Mouse (Mus musculus) CD8-positive naive resting alpha-beta T cell, adult 2 months (primary cell): ENCODE data around the gene Cep350.

ENCODE experiments used
- DNase-seq, 2 experiments: peaks; one replicate each; pipeline ENCODE4 v3.0.0; 2022; ENCODE audit warnings: low read depth in 2 of 2, low spot score in 2 of 2

The Cep350 gene

GRCm38 (mm10) chr1:155973068-155973718, at the start of gene Cep350:
Gene Cep350, minus strand, starts transcription at chr1:155973255.
- peak; percentile 95 for DNase-seq

- no peak for DNase-seq
Observed at GRCm38 (mm10) chr1:156020402-156020801, 47.3 kb upstream of the Cep350 start.

GRCm38 (mm10) chr1:156019800-156020199, 46.7 kb upstream of the Cep350 start:
- DNase-seq: no peak

GRCm38 (mm10) chr1:156009003-156009402, 35.9 kb upstream of the Cep350 start:
- DNase-seq: no peak

GRCm38 (mm10) chr1:156005906-156006305, 32.9 kb upstream of the Cep350 start:
- DNase-seq: no peak

- DNase-seq: no peak
Observed at GRCm38 (mm10) chr1:156003201-156003935, 30.3 kb upstream of the Cep350 start.

- DNase-seq: no peak
Observed at GRCm38 (mm10) chr1:156002366-156002765, 29.3 kb upstream of the Cep350 start.

GRCm38 (mm10) chr1:155995612-155996011, 22.6 kb upstream of the Cep350 start:
- DNase-seq: no peak

GRCm38 (mm10) chr1:155994524-155994923, 21.5 kb upstream of the Cep350 start:
- DNase-seq: no peak

GRCm38 (mm10) chr1:155990391-155990790, 17.3 kb upstream of the Cep350 start:
- no peak for DNase-seq

GRCm38 (mm10) chr1:155989387-155989786, 16.3 kb upstream of the Cep350 start:
- DNase-seq: no peak

- DNase-seq: no peak
Observed at GRCm38 (mm10) chr1:155987625-155988024, 14.6 kb upstream of the Cep350 start.

- no peak for DNase-seq
Observed at GRCm38 (mm10) chr1:155974931-155975330, 1.9 kb upstream of the Cep350 start.

GRCm38 (mm10) chr1:155973719-155974379, 794 bp upstream of the Cep350 start:
- DNase-seq: no peak

GRCm38 (mm10) chr1:155972146-155973067, 648 bp downstream of the Cep350 start:
- no peak for DNase-seq

- no peak for DNase-seq
Observed at GRCm38 (mm10) chr1:155949170-155949569, 23.9 kb downstream of the Cep350 start.

GRCm38 (mm10) chr1:155944361-155944760, 28.7 kb downstream of the Cep350 start:
- no peak for DNase-seq

GRCm38 (mm10) chr1:155937416-155937815, 35.6 kb downstream of the Cep350 start:
- no peak for DNase-seq

GRCm38 (mm10) chr1:155934702-155935101, 38.4 kb downstream of the Cep350 start:
- DNase-seq: no peak

GRCm38 (mm10) chr1:155903561-155903960, 69.5 kb downstream of the Cep350 start:
- no peak for DNase-seq

- no peak for DNase-seq
Observed at GRCm38 (mm10) chr1:155901348-155901747, 71.7 kb downstream of the Cep350 start.
